In the genomic region with DNA sequence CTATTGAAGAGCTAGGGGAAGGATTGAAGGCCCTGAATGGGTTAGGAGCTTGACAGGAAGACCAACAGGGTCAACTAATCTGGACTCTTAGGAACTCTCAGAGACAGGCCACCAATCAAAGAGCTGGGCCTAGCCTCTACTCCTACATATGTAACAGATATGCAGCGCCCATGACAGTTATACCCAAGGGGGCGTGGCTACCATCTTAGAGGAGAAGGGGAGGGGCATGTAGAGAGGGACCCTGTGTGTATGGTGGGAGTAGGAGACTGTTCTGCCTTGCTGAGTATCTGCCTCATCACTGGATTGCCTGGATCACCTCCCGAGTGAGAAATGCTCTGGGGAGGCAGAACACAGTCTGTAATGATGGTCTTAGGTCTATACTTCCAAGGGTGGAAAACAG, we compare ENCODE assay signal across 27 mouse cellular contexts.
DNase-seq lines count a peak whose midpoint lies in the region; ATAC-seq and TF ChIP-seq lines count a peak whose summit lies in the region.
"Had no signal": no experiment of that assay in that cellular context is flagged by ENCODE, and none has a peak within 500 bp of the region (broad histone marks: within the 10 kb centered on the region; RNA-seq: fewer than 3 reads in every experiment).

No protein-coding gene starts in this region.

- 0 out of 2 replicates have a peak, but pooled peaks have one; percentile 53 for ATAC-seq in forebrain, embryonic 12.5 days (ENCODE audit: low FRiP score)
- no peak for ATAC-seq in forebrain, embryonic 16.5 days
- ATAC-seq in hindbrain, postnatal 0 days, result 0 out of 2 replicates have a peak, but pooled peaks have one; percentile 2
- ATAC-seq in hindbrain, embryonic 13.5 days (ENCODE audit: low FRiP score), result no peak
- ATAC-seq in lung, embryonic 15.5 days (ENCODE audit: borderline replicate concordance, extremely low read depth, low FRiP score, low TSS enrichment), result 0 out of 2 replicates have a peak, but pooled peaks have one; percentile 27
- ATAC-seq: forebrain, postnatal 0 days; Patski had no signal

- H3K9ac ChIP-seq in forebrain, embryonic 12.5 days, result no peak overlapping the region
- no peak overlapping the region for H3K9ac ChIP-seq in forebrain, embryonic 16.5 days (replicated peaks; ENCODE audit: low read depth, low read length)
- H3K9ac ChIP-seq in hindbrain, postnatal 0 days (replicated peaks; ENCODE audit: low read length), result no peak overlapping the region
- H3K9ac ChIP-seq in hindbrain, embryonic 13.5 days, result no peak overlapping the region
- H3K9ac ChIP-seq in lung, embryonic 15.5 days, result no peak overlapping the region
- H3K9ac ChIP-seq: forebrain, postnatal 0 days; heart, embryonic 12.5 days; heart, embryonic 15.5 days; hindbrain, embryonic 14.5 days had no signal

- H3K4me3 ChIP-seq in forebrain, embryonic 12.5 days (replicated peaks), result no peak overlapping the region
- no peak overlapping the region for H3K4me3 ChIP-seq in forebrain, embryonic 16.5 days (replicated peaks; ENCODE audit: low read length)
- no peak overlapping the region for H3K4me3 ChIP-seq in hindbrain, postnatal 0 days (ENCODE audit: low read length)
- no peak overlapping the region for H3K4me3 ChIP-seq in hindbrain, embryonic 13.5 days
- no peak overlapping the region for H3K4me3 ChIP-seq in lung, embryonic 15.5 days
- no peak overlapping the region for H3K4me3 ChIP-seq in testis, adult 2 months (ENCODE audit: control insufficient read depth, low read depth, low read length)
- H3K4me3 ChIP-seq: forebrain, embryonic 10.5 days; gastrocnemius, adult 2 months; heart, embryonic 12.5 days; heart, embryonic 15.5 days had no signal

- H3K4me1 ChIP-seq in forebrain, embryonic 12.5 days, result no peaks in the 10 kb centered on the region
- no peaks in the 10 kb centered on the region for H3K4me1 ChIP-seq in forebrain, embryonic 16.5 days (replicated peaks; ENCODE audit: control insufficient read depth, insufficient read depth, low read length)
- no peaks in the 10 kb centered on the region for H3K4me1 ChIP-seq in hindbrain, postnatal 0 days (ENCODE audit: insufficient read depth, low read length)
- no peaks in the 10 kb centered on the region for H3K4me1 ChIP-seq in hindbrain, embryonic 13.5 days (replicated peaks)
- H3K4me1 ChIP-seq in lung, embryonic 15.5 days, result no peaks in the 10 kb centered on the region
- no peaks in the 10 kb centered on the region; the same call in 1 of the 2 replicates for H3K4me1 ChIP-seq in testis, adult 2 months (ENCODE audit: control insufficient read depth, insufficient read depth, low read length)
- H3K4me1 ChIP-seq: forebrain, embryonic 10.5 days; heart, embryonic 12.5 days; heart, embryonic 15.5 days had no signal

- DNase-seq in hindbrain, postnatal 0 days (ENCODE audit: low spot score), result no peak
- DNase-seq in lung, postnatal 14 days, result no peak
- no peak for DNase-seq in testis, postnatal 10 days (ENCODE audit: low spot score)
- DNase-seq: adrenal gland, postnatal 10 days; adrenal gland, postnatal 36 days; B cell, adult 2 months; cerebellum, adult 18-20 months; cerebellum, adult 9-10 months; cerebellum, postnatal 14 days; forebrain, postnatal 0 days; gastrocnemius, adult 2 months; gastrocnemius, postnatal 14 days; heart, adult 18-20 months; heart, postnatal 10 days; heart, postnatal 4 days had no signal

- H3K27me3 ChIP-seq in forebrain, embryonic 12.5 days, result no peaks in the 10 kb centered on the region
- no peaks in the 10 kb centered on the region for H3K27me3 ChIP-seq in forebrain, embryonic 16.5 days (replicated peaks; ENCODE audit: control insufficient read depth, insufficient read depth, low read length)
- H3K27me3 ChIP-seq in hindbrain, postnatal 0 days (ENCODE audit: insufficient read depth, low read length), result no peaks in the 10 kb centered on the region
- H3K27me3 ChIP-seq in hindbrain, embryonic 13.5 days, result no peaks in the 10 kb centered on the region
- no peaks in the 10 kb centered on the region for H3K27me3 ChIP-seq in lung, embryonic 15.5 days
- no peaks in the 10 kb centered on the region for H3K27me3 ChIP-seq in testis, adult 2 months (ENCODE audit: control insufficient read depth, insufficient read depth, low read length)
- H3K27me3 ChIP-seq: CH12.LX; heart, embryonic 12.5 days; heart, embryonic 15.5 days; Patski had no signal

- no peaks in the 10 kb centered on the region for H3K9me3 ChIP-seq in forebrain, embryonic 12.5 days
- no peaks in the 10 kb centered on the region for H3K9me3 ChIP-seq in forebrain, embryonic 16.5 days (ENCODE audit: control insufficient read depth, low read length)
- no peaks in the 10 kb centered on the region for H3K9me3 ChIP-seq in hindbrain, postnatal 0 days (ENCODE audit: low read length)
- no peaks in the 10 kb centered on the region for H3K9me3 ChIP-seq in hindbrain, embryonic 13.5 days
- no peaks in the 10 kb centered on the region for H3K9me3 ChIP-seq in lung, embryonic 15.5 days
- H3K9me3 ChIP-seq: forebrain, embryonic 10.5 days; heart, embryonic 12.5 days; heart, embryonic 15.5 days had no signal

- H3K36me3 ChIP-seq in forebrain, embryonic 12.5 days (replicated peaks), result no peaks in the 10 kb centered on the region
- no peaks in the 10 kb centered on the region for H3K36me3 ChIP-seq in forebrain, embryonic 16.5 days (ENCODE audit: control insufficient read depth, insufficient read depth)
- no peaks in the 10 kb centered on the region for H3K36me3 ChIP-seq in hindbrain, postnatal 0 days (ENCODE audit: insufficient read depth, low read length)
- H3K36me3 ChIP-seq in hindbrain, embryonic 13.5 days, result no peaks in the 10 kb centered on the region
- no peaks in the 10 kb centered on the region for H3K36me3 ChIP-seq in lung, embryonic 15.5 days
- H3K36me3 ChIP-seq in testis, adult 2 months (ENCODE audit: control insufficient read depth, insufficient read depth, low read length), result no peaks in the 10 kb centered on the region
- H3K36me3 ChIP-seq: forebrain, embryonic 10.5 days; G1E; heart, embryonic 12.5 days; heart, embryonic 15.5 days had no signal

- H3K27ac ChIP-seq in forebrain, embryonic 12.5 days, result no peak overlapping the region
- H3K27ac ChIP-seq in forebrain, embryonic 16.5 days (ENCODE audit: low read length), result no peak overlapping the region
- no peak overlapping the region for H3K27ac ChIP-seq in hindbrain, postnatal 0 days
- H3K27ac ChIP-seq in hindbrain, embryonic 13.5 days, result no peak overlapping the region
- H3K27ac ChIP-seq in lung, embryonic 15.5 days, result no peak overlapping the region
- peak overlapping the region; percentile 44 for H3K27ac ChIP-seq in testis, adult 2 months (ENCODE audit: control insufficient read depth, insufficient read depth, low read depth, low read length)
- H3K27ac ChIP-seq: forebrain, embryonic 10.5 days; gastrocnemius, adult 2 months; heart, embryonic 15.5 days; hindbrain, embryonic 14.5 days had no signal

- no peak overlapping the region for H3K4me2 ChIP-seq in forebrain, embryonic 12.5 days
- no peak overlapping the region for H3K4me2 ChIP-seq in forebrain, embryonic 16.5 days (ENCODE audit: low read length)
- H3K4me2 ChIP-seq in hindbrain, postnatal 0 days (ENCODE audit: low read depth, low read length), result no peak overlapping the region
- H3K4me2 ChIP-seq in hindbrain, embryonic 13.5 days, result no peak overlapping the region
- no peak overlapping the region for H3K4me2 ChIP-seq in lung, embryonic 15.5 days
- H3K4me2 ChIP-seq: heart, embryonic 12.5 days; heart, embryonic 15.5 days; hindbrain, embryonic 14.5 days had no signal

- no peak for TF ChIP-seq CTCF in hindbrain, postnatal 0 days (IDR thresholded peaks at IDR 0.05; ENCODE audit: low read depth)
- no peak for TF ChIP-seq CTCF in testis, adult 2 months (IDR thresholded peaks at IDR 0.05; ENCODE audit: control insufficient read depth, insufficient read depth, insufficient replicate concordance, low read depth, low read length)

- WGBS in forebrain, embryonic 12.5 days, result 94% methylated on average over 3 of the region's 3 CpGs
- WGBS in forebrain, embryonic 16.5 days, result 71% methylated on average over 3 of the region's 3 CpGs
- WGBS in hindbrain, postnatal 0 days, result 76% methylated on average over 3 of the region's 3 CpGs
- 76% methylated on average over 3 of the region's 3 CpGs for WGBS in hindbrain, embryonic 13.5 days
- 67% methylated on average over 3 of the region's 3 CpGs for WGBS in lung, embryonic 15.5 days

- TF ChIP-seq POLR2A in testis, adult 2 months (IDR thresholded peaks at IDR 0.05; ENCODE audit: control insufficient read depth, low read depth, low read length), result no peak

Comparison
In these comparisons a context has a peak if more than half of its experiments do, and no peak if none do; other contexts are left out.
1. ATAC-seq: peak in forebrain, embryonic 12.5 days (single experiment), hindbrain, postnatal 0 days (single experiment) and lung, embryonic 15.5 days (single experiment); none in forebrain, embryonic 16.5 days (single experiment) and hindbrain, embryonic 13.5 days (single experiment).